In the genomic region with DNA sequence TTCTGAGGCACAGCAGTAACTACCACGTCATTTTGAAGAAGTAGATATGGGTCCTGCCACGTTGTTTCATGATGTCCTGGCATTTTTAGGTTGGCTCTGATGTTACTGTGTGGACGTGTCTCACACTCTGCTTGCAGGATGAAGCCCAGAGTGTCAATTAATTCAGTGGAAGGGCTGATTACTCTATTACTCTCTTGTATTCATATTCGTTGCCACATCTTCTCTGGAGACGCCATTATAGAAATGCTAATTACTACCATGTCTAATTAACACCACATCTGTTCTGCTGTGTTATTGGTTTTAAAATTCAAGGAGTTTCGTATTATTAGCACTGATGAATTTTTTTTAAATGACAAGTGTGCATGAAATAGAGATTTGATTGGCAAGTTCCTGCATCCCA, we compare ENCODE assay signal across 15 mouse cellular contexts. TPM values are rescaled to one million over a fixed set of nuclear protein-coding genes. Genes with fewer than 3 reads are reported as not detected.
"Had no signal": no experiment of that assay in that cellular context is flagged by ENCODE, and none has a peak within 500 bp of the region (broad histone marks: within the 10 kb centered on the region; RNA-seq: fewer than 3 reads in every experiment).

No protein-coding gene starts in this region.

- H3K36me3 ChIP-seq: kidney, embryonic 15.5 days; limb, embryonic 15.5 days; liver, embryonic 12.5 days; neural tube, embryonic 12.5 days had no signal

- H3K4me1 ChIP-seq: limb, embryonic 15.5 days; neural tube, embryonic 12.5 days had no signal

- DNase-seq: kidney, adult 2 months; kidney, postnatal 14 days; lung, embryonic 14.5 days; lung, postnatal 10 days; lung, postnatal 4 days; right cerebral cortex, postnatal 25 days; thymus, postnatal 4 days had no signal

- ATAC-seq: liver, embryonic 12.5 days had no signal

- H3K4me3 ChIP-seq: kidney, embryonic 15.5 days; left cerebral cortex, adult 2 months; limb, embryonic 15.5 days; liver, embryonic 12.5 days; myocyte; neural tube, embryonic 12.5 days had no signal

- H3K4me2 ChIP-seq: kidney, embryonic 15.5 days; limb, embryonic 15.5 days; liver, embryonic 12.5 days; lung, embryonic 14.5 days; midbrain, embryonic 11.5 days; neural tube, embryonic 12.5 days had no signal

- H3K9me3 ChIP-seq: limb, embryonic 15.5 days; liver, embryonic 12.5 days had no signal

- H3K27me3 ChIP-seq: kidney, embryonic 15.5 days; limb, embryonic 15.5 days; neural tube, embryonic 12.5 days had no signal

- H3K9ac ChIP-seq: kidney, embryonic 15.5 days; limb, embryonic 15.5 days; liver, embryonic 12.5 days; lung, embryonic 14.5 days; neural tube, embryonic 12.5 days had no signal

- H3K27ac ChIP-seq: kidney, embryonic 15.5 days; left cerebral cortex, adult 2 months; limb, embryonic 15.5 days; liver, embryonic 12.5 days; neural tube, embryonic 12.5 days had no signal

RNA-seq across cellular contexts. Expression of a gene that starts 30.7 kb away (rescaled TPM):
- total RNA-seq: megakaryocyte, adult 5-6 weeks had no signal
- polyA plus RNA-seq: lung, embryonic 14.5 days had no signal
